Mouse (Mus musculus) embryonic facial prominence, embryonic 14.5 days (tissue): Measurements from ENCODE around the gene Cenpt. TPM values are rescaled to one million over a fixed set of nuclear protein-coding genes. Genes with fewer than 3 reads are reported as not detected.

Experiments
- ATAC-seq: fragments of 200-750 bp; cut with Nextera tagmentation; 2 replicates; pipeline ENCODE4 v1.8.0; 2017; ENCODE audit warnings: low read depth, moderate number of reproducible peaks, moderate TSS enrichment
- DNase-seq: peaks from one replicate; pipeline ENCODE4 v3.0.0-alpha.2; 2015; ENCODE audit warnings: low spot score
- H3K27ac ChIP-seq: fragments of 300-500 bp; sonication (generic); replicated peaks from 2 replicates; pipeline ENCODE4 v1.5.1; 2014; ENCODE audit warnings: low read depth, mild to moderate bottlenecking, low read length, moderate library complexity
- H3K27me3 ChIP-seq: fragments of 300-500 bp; sonication (generic); replicated peaks from 2 replicates; pipeline ENCODE4 v1.6.1; 2014; ENCODE audit warnings: low read length; ENCODE audit not compliant: control insufficient read depth, insufficient read depth
- H3K36me3 ChIP-seq: fragments of 300-500 bp; sonication (generic); 2 replicates; pipeline ENCODE4 v1.6.1; 2014; ENCODE audit warnings: low read length, mixed read lengths; ENCODE audit not compliant: control insufficient read depth, insufficient read depth
- H3K4me1 ChIP-seq: fragments of 300-500 bp; sonication (generic); 2 replicates; pipeline ENCODE4 v1.6.1; 2014; ENCODE audit warnings: antibody characterized with exemption, low read length; ENCODE audit not compliant: control insufficient read depth, insufficient read depth
- H3K4me2 ChIP-seq: fragments of 300-500 bp; sonication (generic); 2 replicates; pipeline ENCODE4 v1.6.1; 2014; ENCODE audit warnings: low read depth, mild to moderate bottlenecking, low read length, moderate library complexity, mixed read lengths
- H3K4me3 ChIP-seq: fragments of 300-500 bp; sonication (generic); 2 replicates; pipeline ENCODE4 v1.5.1; 2014; ENCODE audit warnings: low read depth, mild to moderate bottlenecking, low read length
- H3K9ac ChIP-seq: fragments of 300-500 bp; sonication (generic); 2 replicates; pipeline ENCODE4 v1.6.1; 2014; ENCODE audit warnings: low read depth, mild to moderate bottlenecking, low read length, moderate library complexity, mixed read lengths
- H3K9me3 ChIP-seq: fragments of 300-500 bp; sonication (generic); 2 replicates; pipeline ENCODE4 v1.6.1; 2016; ENCODE audit warnings: low read length; ENCODE audit not compliant: control insufficient read depth
- WGBS: fragments of 180-500 bp; shearing (Covaris S2); extraction: QIAGEN DNeasy Blood & Tissue Kit; methylation state at CpG from one replicate; pipeline ENCODE4 v1.1.7; 2014; 5-methylcytosine and 5-hydroxymethylcytosine counted together
- polyA plus RNA-seq: library from polyadenylated mRNA; unstranded; fragments of >200 nt; fragmentation: Nextera tagmentation; extraction: Ambion mirVana; gene quantifications from 2 replicates; pipeline ENCODE4 v1.2.1, GENCODE M21; 2014

Cenpt gene
- polyA plus RNA-seq, 1 experiment from 2014 or later = 35.0 TPM

- Histone ChIP-seq H3K4me3 (peak within 1 kb of the TSS; percentile 85), H3K4me1 (peaks cover 8% of the 10 kb centered on the region; the same call in 1 of the 2 replicates), H3K36me3 (peaks cover 64% of the 10 kb centered on the region), H3K9me3 (no peaks in the 10 kb centered on the region), H3K27me3 (no peaks in the 10 kb centered on the region), H3K9ac (peak within 1 kb of the TSS; percentile 90), H3K4me2 (peak within 1 kb of the TSS; percentile 89), H3K27ac (peak within 1 kb of the TSS; percentile 67)
- ATAC-seq = peak; percentile 83
- DNase-seq = peak; percentile 82
- under 1% methylated on average over 39 of the region's 45 CpGs for WGBS
Measured at GRCm38 (mm10) chr8:105880754-105881520, 27.9 kb upstream of the Cenpt start, which contains the start of gene Edc4. Gene Edc4 (plus strand): TSS chr8:105880881.

- H3K4me2 ChIP-seq = no peak overlapping the region
- ATAC-seq = no peak
- H3K27me3 ChIP-seq = no peaks in the 10 kb centered on the region
- H3K9ac ChIP-seq = no peak overlapping the region
- no peak overlapping the region for H3K4me3 ChIP-seq
- no peak overlapping the region for H3K27ac ChIP-seq
- no peak for DNase-seq
- H3K9me3 ChIP-seq = no peaks in the 10 kb centered on the region
- WGBS = 77% methylated on average over 6 of the region's 6 CpGs
- peaks cover 78% of the 10 kb centered on the region for H3K36me3 ChIP-seq
- no peaks in the 10 kb centered on the region for H3K4me1 ChIP-seq
Measured at GRCm38 (mm10) chr8:105874301-105874700, 21.2 kb upstream of the Cenpt start.

GRCm38 (mm10) chr8:105866364-105867029, 13.4 kb upstream of the Cenpt start:
- Histone ChIP-seq H3K4me2 (no peak overlapping the region), H3K9ac (no peak overlapping the region), H3K27ac (no peak overlapping the region), H3K9me3 (no peaks in the 10 kb centered on the region), H3K27me3 (no peaks in the 10 kb centered on the region), H3K4me1 (peaks cover 7% of the 10 kb centered on the region), H3K36me3 (peaks cover 64% of the 10 kb centered on the region), H3K4me3 (no peak overlapping the region)
- ATAC-seq (no peak), DNase-seq (no peak)
- 84% methylated on average over 6 of the region's 6 CpGs for WGBS

GRCm38 (mm10) chr8:105861951-105862350, 8.9 kb upstream of the Cenpt start:
- Histone ChIP-seq H3K4me1 (peaks cover 24% of the 10 kb centered on the region), H3K4me3 (peak overlapping the region; percentile 96), H3K9ac (peak overlapping the region; percentile 94), H3K4me2 (peak overlapping the region; percentile 84), H3K36me3 (peaks cover 30% of the 10 kb centered on the region), H3K27me3 (no peaks in the 10 kb centered on the region), H3K9me3 (no peaks in the 10 kb centered on the region), H3K27ac (no peak overlapping the region)
- WGBS = 8% methylated on average over 1 of the region's 1 CpGs
- ATAC-seq = no peak
- DNase-seq = no peak

- Histone ChIP-seq H3K36me3 (peaks cover 16% of the 10 kb centered on the region), H3K4me2 (peak within 1 kb of the TSS; percentile 84), H3K27ac (peak within 1 kb of the TSS; percentile 84), H3K9ac (peak within 1 kb of the TSS; percentile 94), H3K27me3 (no peaks in the 10 kb centered on the region), H3K4me1 (peaks cover 33% of the 10 kb centered on the region), H3K9me3 (no peaks in the 10 kb centered on the region), H3K4me3 (peak within 1 kb of the TSS; percentile 96)
- WGBS = under 1% methylated on average over 26 of the region's 59 CpGs
- peak; percentile 98 for ATAC-seq
- peak; percentile 100 for DNase-seq
Measured at GRCm38 (mm10) chr8:105860143-105860981, 7.3 kb upstream of the Cenpt start, which contains the start of gene Nutf2. Gene Nutf2 (plus strand): TSS chr8:105860580.

- no peaks in the 10 kb centered on the region for H3K27me3 ChIP-seq
- H3K27ac ChIP-seq = peak overlapping the region; percentile 84
- 75% methylated on average over 5 of the region's 5 CpGs for WGBS
- peak overlapping the region; percentile 52; the same call in 1 of the 2 replicates for H3K4me2 ChIP-seq
- ATAC-seq (no peak), DNase-seq (no peak)
- peaks cover 33% of the 10 kb centered on the region for H3K4me1 ChIP-seq
- H3K4me3 ChIP-seq = no peak overlapping the region
- H3K36me3 ChIP-seq = peaks cover 15% of the 10 kb centered on the region
- no peak overlapping the region for H3K9ac ChIP-seq
- H3K9me3 ChIP-seq = no peaks in the 10 kb centered on the region
Measured at GRCm38 (mm10) chr8:105859314-105859713, 6.2 kb upstream of the Cenpt start.

- peaks cover 11% of the 10 kb centered on the region for H3K36me3 ChIP-seq
- no peaks in the 10 kb centered on the region for H3K27me3 ChIP-seq
- H3K27ac ChIP-seq = no peak overlapping the region
- H3K4me1 ChIP-seq = peaks cover 33% of the 10 kb centered on the region
- H3K4me2 ChIP-seq = no peak overlapping the region
- no peak overlapping the region for H3K9ac ChIP-seq
- no peak overlapping the region for H3K4me3 ChIP-seq
- WGBS = 86% methylated on average over 5 of the region's 5 CpGs
- H3K9me3 ChIP-seq = no peaks in the 10 kb centered on the region
- DNase-seq = no peak
- no peak for ATAC-seq
Measured at GRCm38 (mm10) chr8:105858495-105858894, 5.4 kb upstream of the Cenpt start.

- Histone ChIP-seq H3K27me3 (no peaks in the 10 kb centered on the region), H3K9ac (peak overlapping the region; percentile 85), H3K4me2 (peak overlapping the region; percentile 97), H3K9me3 (no peaks in the 10 kb centered on the region), H3K4me3 (peak overlapping the region; percentile 82), H3K36me3 (peaks cover 11% of the 10 kb centered on the region), H3K27ac (peak overlapping the region; percentile 87; the same call in 1 of the 2 replicates), H3K4me1 (peaks cover 25% of the 10 kb centered on the region)
- DNase-seq (no peak), ATAC-seq (no peak)
- WGBS = 24% methylated on average over 15 of the region's 15 CpGs
Measured at GRCm38 (mm10) chr8:105856168-105856835, 3.2 kb upstream of the Cenpt start.
